Mouse (Mus musculus) neutrophil, adult 65 days (primary cell): ENCODE measurements around the gene N6amt1. TPM values are rescaled to one million over a fixed set of nuclear protein-coding genes. Genes with fewer than 3 reads are reported as not detected.

Experiments
- total RNA-seq: library from RNA; stranded (reverse); gene quantifications from 2 replicates; pipeline ENCODE4 v1.2.4, GENCODE M21; 2023

Gene N6amt1
- 2.3 and 2.7 TPM in 2 replicates for total RNA-seq

GRCm38 (mm10) chr16:87354075-87354583 is at the start of gene N6amt1:
N6amt1 (plus strand) TSS chr16:87354185.

Other genes with a start within 250 kb of the N6amt1 start
- 23.8 and 30.3 TPM in 2 replicates for gene Ltn1, start 78.4 kb downstream of the N6amt1 start, total RNA-seq
- gene Rwdd2b, start 86.4 kb downstream of the N6amt1 start, total RNA-seq: 3.1 and 5.2 TPM in 2 replicates
- 96.3 and 114 TPM in 2 replicates for gene Usp16, start 100.5 kb downstream of the N6amt1 start, total RNA-seq
- 87.4 and 88.1 TPM in 2 replicates for gene Cct8, start 141.7 kb downstream of the N6amt1 start, total RNA-seq
- gene Map3k7cl, start 199.1 kb downstream of the N6amt1 start, total RNA-seq: not detected in 2 replicates